Mouse (Mus musculus): ENCODE measurements at regions not wholly inside any gene's neighbourhood (a gene's known extent, or its start where the extent isn't known, plus 50 kb on each side); places are given as distances from the start of the nearest gene placed in this dataset.

DNA sequence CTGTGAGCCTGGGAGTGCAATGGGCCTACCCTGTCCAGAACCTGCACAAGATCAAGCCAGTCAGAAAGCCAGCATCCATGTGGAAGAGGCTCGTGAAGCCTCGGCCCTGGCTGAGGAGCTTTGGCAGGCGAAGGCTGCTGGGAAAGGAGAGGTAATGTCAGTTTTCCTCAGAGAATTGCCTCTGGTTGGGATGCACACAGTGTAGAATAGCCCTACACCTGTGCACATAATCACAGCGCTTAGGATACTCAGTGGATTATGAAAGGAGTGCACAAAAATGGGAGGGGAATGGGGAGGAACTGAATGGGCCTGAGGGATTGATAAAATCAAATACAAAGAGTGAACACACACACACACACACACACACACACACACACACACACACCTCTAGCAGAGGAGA lies 319.9 kb upstream of the Sphkap start:
- no peak for DNase-seq (ENCODE audit: low spot score in 2 of 2)

DNA sequence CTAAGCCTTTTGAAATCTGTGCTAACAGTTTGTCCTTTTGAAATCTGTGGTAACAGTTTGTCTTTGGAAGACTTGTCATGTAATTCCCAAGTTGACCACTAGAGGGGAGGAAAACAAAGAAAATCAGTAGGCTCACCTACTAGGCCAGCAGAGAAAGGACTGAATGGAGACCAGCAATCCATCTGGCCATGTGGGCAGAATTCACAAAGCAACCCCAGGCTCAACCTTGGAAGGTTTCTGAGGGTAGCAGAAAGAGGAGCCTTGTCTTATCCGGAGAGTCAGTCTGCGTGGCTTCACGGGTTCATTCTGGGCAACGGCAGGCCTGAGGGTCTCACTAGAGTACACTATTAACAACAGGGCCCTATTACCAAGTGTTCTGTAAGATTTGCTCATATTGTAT lies 319.2 kb upstream of the Sphkap start:
- no peak for DNase-seq (ENCODE audit: low spot score in 2 of 2)

DNA sequence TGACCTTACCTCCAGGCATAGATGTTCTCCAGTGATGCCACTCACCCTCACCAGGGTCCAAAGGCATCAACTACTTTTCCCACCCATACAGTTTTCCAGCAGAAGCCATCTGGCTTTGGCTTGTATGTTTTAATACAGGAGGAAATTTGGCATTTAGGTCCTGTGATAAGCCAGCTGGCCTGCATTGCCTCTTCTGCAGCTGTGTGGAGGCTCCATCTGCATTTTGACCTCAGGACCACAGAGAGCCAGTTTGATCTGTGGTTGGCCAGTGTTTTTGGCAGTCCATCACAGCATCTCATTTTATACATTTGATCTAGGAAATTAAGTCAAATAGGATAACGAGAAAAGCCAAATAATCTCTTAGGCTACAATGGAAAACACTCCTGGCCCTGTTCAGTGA lies 315.1 kb upstream of the Sphkap start:
- DNase-seq (ENCODE audit: low spot score in 2 of 2) = no peak

DNA sequence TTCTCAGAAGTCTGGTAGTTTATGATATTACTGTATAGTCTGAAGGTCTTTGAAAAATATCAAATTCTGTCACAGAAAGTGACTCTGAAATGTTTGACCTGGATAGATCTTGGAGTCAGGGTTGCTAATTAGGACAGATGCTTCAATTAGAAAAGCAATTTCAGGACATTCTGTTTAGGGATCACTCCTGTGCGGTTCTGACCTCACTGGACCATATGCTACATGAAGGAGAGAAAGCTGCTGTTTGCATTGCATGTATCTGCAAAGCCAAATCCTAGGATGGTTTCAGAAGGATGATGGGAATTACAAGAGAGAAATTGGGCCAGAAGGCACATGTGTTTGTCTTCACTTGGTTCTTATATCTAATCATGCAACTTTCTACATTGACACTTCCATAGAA lies 312.2 kb upstream of the Sphkap start:
- no peak for DNase-seq (ENCODE audit: low spot score in 2 of 2)

DNA sequence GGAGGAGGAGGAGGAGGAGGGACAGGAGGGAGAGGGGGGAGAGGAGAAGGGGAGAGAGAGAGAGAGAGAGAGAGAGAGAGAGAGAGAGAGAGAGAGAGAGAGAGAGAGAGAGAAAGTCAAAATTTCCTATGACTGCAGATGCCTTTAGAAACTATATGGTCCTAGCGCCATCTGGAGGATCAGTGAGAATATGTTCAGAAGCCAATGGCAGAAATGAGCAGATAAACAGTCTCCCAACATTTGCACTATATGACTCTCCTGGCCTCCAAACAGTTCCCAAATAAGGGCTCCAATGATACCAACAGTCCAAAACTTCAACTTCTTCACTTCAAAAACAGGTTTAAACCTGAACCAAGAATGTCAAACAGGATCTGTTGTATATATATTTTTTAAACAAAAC lies 309.1 kb upstream of the Sphkap start:
- peak in 1 of 2 experiments; percentile 44 for DNase-seq (ENCODE audit: low spot score in 2 of 2)

DNA sequence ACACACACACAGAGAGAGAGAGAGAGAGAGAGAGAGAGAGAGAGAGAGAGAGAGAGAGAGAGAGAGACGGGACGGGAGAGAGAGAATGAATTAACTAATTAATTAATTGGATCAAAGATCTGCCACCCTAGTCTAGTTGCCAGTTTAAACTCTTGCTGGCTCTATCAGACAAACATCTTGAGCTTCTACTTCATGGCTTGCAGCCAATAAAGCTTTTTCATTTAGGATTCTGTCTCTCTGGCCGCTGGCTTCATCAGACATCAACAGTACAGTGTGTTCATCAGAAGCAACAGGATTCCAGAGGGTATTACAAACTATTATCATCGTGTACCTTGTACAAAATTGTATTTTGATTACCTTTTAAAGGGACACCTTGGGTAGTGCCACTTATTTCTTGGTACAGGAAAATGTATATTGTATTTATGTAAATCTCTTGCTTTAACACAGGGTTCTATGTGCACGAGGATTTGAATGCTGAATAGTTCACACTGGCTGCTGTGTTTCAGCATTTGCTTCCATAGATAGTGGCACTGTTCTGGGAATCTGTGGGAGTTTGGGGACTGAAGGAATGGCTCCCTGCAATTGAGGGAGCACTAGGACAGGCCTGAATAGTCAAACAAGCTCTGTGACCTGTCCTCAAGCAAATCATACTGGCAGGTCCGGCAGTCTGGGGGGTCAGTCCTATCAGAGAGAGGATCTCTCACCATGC lies 293.9 kb upstream of the Sphkap start:
- no peak for DNase-seq (ENCODE audit: low spot score in 2 of 2)

DNA sequence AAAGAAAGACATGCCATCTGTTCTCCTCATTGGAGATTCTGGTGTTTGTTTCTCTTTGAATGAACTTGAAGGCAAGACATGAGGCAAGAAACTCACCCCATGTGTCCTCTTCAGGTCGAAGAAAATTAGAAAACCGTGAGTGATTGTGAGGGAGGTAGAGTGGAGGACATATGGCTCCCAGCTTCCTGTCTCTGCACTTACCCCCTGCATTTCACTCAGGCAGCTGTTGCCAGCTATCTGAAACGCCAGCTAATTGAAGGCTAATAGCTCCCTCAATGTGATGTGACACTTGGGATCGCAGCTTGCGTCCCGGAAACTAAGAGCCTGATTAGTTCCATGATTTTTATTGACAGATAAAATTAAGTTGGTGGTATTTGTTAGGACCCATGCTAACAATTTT lies 289.4 kb upstream of the Sphkap start:
- DNase-seq (ENCODE audit: low spot score in 2 of 2) = no peak

DNA sequence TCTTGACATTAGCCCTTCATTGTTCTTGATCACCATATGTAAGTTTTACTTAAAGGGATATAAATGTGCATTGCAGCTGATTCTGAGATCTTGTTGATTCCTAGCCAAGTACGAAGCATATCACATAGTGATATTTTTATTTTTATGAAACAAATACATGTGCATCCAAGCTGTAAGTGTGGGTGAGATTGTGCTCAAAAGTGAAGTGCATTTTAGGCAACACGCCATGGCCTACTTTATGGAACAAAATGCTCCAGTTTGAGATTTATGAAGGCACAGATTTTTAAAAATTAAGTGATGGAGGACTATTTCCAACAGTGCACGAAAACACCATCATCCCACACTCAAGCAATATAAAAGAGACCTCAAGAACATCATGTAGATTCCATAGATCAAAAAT lies 277.2 kb upstream of the Sphkap start:
- DNase-seq (ENCODE audit: low spot score in 2 of 2) = no peak

DNA sequence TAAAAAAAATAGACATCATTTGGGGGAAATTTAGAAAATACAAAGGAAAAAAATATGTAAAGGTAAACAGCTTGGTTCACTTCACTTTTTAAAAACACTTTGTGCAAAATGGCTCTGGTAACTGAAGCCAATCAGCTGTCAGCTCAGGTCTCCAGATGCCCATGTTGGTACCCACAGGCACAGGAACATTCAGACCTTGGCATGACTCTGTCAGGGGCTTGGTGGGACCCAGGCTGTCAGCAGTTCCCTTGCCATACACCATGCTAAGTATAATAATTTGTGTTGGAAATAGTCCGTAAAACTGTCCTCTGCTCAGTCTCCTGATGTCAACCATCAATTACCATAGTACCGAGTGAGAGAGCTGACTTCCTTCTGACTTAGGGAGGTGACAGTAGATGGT lies 257.3 kb upstream of the Sphkap start:
- no peak for DNase-seq (ENCODE audit: low spot score in 2 of 2)

DNA sequence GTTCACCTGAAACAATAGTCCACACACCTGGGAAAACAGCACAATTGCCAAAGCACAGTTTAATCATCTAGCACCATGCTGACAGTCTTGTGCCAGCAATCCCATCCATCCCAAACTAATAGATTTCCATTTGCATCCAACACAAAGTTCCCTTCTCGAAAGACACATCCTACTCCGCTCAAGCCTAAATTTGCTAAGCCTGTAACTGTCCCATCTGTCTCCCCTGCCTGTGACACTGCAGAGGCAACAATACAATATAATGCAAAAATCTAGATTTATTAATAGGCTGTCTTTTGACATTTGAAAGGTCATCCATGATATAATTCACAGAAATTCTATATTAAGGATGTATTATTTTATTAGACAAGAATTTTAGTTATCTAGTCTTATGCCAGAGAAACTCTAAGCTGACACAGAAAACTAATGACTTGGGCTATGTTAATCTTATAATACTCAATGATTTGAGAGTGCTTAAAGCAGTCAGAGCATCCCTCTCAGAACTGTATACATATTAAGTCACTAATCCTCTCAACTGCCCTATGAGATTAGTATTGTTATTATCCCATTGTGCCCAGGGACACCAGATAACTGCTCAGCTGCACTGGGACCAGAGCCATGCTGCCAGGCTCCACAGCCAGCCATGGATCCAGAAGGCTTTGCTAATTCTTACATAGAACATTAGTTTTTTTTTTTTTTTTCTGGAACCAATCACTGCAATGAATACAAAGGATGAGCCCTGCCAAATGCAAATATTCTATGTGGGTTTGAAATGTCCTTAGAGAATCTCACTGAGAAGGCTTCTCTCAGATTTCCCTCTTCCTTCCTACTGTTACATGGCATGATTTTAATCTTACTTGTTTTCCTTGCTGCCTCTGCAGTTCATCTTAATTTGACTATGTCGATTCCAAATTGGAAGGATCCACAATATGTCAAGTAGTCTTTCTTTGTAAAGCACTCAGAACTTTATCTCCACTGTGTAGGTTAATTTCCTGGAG lies 254.1 kb upstream of the Sphkap start:
- no peak for DNase-seq (ENCODE audit: low spot score in 2 of 2)

DNA sequence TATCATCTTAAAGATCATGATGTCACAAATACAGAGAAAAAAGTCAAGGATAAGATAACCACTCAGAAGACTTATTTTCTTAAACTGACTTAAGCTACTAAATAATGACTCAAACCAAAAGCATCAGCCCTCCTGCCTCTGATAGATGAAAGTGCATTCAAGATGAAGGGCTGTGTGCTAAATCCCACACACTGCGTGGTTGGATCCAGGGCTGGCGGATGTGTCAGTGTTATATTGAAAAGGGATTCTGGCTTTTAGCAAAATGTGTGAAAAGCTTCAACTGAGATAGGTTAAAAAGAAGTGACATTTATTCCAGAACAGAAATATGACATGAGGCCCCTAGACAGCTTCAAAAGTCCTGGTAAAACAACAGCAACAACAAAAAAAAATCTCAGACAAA lies 245.7 kb upstream of the Sphkap start:
- DNase-seq (ENCODE audit: low spot score in 2 of 2) = no peak

DNA sequence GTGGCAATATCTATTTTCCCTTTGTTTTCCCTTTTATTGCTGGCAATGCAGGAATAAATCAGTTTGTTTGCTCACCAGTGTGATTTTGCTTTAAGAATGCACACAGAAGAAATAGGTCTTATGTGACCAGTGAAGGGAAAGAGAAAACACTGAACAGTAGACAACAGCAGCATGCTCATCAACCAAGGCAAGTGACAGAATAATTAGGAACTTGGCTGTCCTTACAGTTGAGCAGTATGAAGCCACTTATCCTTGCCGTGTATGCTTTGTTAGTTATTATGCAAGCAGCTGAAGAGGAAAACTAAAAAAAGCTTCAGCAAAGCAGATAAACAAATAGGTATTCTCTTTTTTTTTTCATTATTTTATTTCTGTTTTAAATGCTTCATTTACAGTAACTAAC lies 237.6 kb upstream of the Sphkap start:
- no peak for DNase-seq (ENCODE audit: low spot score in 2 of 2)

DNA sequence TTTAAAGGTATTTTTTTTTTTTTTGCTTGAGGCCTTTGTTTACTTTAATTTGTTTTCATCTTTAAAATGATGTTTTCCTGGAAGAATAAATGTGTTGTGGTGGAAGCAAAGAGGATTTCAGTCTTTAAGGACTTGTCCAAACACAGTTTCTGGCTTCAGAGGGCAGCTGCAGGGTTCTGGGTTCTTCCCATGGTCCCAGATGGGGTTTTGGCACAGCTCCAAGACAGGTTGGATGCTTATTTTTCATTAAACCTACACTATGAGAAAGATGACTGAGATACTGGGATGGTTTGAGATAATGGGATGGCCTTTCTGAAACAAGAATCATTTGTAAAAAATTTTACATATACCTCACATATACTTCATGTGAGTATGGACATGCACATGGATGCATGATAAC lies 234.7 kb upstream of the Sphkap start:
- no peak for DNase-seq (ENCODE audit: low spot score in 2 of 2)

DNA sequence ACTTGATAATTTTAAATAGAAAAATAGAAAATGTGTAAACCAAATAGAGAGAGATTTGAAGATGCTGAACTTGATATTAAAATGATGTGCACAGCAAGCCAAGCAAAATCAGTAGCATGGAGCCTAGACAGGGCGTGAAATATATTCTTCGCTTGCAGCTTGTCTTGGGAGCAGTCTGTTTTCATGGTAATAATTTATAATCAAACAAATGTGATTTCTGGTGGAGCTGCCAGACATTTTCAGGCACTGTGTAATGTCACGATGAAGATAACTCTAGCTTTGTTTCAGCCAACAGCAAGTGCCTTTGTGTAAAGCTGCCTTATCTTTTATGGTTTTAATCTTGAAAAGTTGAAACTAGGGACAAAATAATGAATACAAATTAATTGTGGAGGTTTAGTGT lies 228.1 kb upstream of the Sphkap start:
- DNase-seq (ENCODE audit: low spot score in 2 of 2) = no peak

DNA sequence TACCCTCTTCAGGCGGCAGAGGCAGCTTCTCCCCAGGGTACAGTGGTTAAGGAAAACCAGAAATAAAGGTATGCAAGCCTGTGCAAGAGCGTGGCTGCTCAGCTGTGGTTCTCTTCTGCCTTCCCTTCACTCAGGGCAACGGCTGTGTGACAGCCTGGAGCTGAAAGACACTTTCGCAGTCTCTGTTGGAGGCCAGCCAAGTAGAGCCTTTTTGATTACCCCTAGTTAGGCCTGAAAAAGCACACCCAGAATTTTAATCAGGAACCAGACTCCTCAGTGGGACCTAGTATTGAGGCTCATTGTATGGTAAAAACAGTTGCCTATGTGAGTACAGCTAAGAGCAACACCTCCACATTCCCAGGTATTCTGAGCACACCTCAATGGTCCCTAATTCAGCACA lies 223.8 kb upstream of the Sphkap start:
- DNase-seq (ENCODE audit: low spot score in 2 of 2) = peak in 1 of 2 experiments; percentile 18

DNA sequence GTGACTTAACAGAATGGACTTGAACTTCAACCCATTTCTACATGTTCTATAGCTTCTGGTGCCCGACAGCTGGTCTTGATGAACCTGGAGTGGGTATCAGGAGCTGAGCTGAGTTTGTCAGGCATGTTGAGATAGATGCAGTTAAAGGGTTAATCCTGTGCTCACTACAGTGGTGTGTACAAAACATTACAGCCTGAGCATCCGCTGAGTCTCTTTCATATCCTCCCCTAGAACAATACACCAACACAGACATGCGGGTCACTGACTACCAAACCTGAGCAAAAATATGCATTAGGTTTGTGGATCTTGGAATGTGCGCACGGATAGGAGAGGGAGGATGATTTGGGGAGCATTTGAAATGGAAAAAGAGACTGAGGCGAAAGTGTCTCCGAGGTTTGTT lies 223.4 kb upstream of the Sphkap start:
- no peak for DNase-seq (ENCODE audit: low spot score in 2 of 2)

DNA sequence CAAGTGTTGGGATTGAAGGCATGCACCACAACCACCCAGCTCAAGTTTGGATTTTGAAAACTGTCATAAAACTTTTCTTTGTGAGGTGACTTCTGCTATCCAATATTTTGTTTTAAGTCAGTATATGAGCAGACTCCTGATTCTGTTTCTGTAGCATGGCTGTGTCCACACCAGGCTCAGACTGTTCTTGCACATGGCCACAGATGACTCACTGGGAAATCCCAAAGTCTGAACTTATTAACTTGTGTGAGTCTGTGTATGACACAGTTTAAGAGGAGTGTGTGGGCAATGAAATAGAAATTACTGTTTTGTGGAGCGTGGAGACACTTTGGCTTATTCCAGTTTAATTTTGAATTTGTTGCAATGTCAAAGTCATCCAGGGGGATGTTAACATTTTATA lies 179.3 kb upstream of the Sphkap start:
- DNase-seq (ENCODE audit: low spot score in 2 of 2) = no peak

DNA sequence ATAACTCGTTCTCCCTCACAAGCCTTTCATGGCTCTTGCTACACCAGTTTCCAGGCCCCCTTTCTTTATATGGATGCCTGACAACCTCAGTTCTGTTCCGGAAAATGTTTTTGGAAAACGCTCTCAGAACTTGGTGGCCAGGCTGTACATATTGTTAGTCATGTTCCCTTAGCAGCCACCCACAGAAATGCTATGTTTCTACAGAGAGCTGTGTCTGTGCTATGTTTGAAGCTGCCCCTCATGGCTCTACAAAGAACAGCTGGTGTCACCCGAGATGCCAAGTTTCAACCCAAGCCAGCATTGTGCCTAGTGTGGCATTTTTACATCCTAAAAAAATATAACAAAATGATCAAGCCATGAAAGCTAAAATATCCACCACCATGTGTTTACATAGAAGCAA lies 175.0 kb upstream of the Sphkap start:
- DNase-seq (ENCODE audit: low spot score in 2 of 2) = peak; percentile 12 to 32

DNA sequence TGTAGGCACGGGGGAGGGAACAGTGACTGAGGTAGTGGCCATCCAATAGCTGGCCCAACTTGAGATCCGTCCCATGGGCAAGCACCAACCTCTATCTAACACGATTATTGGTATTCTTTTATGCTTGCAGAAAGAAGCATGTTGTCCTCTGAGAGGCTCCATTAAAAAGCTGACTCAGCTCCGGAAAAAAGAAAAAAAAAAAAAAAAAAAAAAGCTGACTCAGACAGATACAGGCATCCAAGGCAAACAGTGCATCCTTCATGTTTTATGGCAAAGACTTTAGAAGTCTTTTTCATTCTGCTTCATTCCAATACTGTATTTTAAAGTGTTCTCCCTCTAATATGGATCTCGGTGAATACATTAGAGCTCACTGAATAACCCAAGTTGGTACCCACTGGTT lies 162.0 kb upstream of the Sphkap start:
- DNase-seq (ENCODE audit: low spot score in 2 of 2) = no peak

DNA sequence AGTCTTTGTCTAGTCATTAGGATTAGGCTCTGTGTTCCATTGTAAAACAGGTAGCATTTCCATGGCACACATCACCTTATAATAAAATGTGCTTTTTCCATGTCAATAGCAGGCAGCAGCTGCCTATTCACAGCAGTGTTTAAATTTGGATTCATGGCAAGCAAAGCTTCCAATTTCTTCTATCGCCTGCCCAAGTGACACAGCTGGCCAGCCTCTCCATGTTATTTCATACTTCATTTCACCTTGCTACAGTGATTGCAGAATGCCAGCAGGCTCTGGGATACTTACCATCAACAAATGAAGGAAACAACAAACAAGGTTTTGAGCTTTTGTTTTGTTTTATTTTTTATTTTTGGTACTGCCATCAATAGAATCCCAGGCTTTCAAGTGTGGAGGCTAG lies 160.7 kb upstream of the Sphkap start:
- DNase-seq (ENCODE audit: low spot score in 2 of 2) = no peak

DNA sequence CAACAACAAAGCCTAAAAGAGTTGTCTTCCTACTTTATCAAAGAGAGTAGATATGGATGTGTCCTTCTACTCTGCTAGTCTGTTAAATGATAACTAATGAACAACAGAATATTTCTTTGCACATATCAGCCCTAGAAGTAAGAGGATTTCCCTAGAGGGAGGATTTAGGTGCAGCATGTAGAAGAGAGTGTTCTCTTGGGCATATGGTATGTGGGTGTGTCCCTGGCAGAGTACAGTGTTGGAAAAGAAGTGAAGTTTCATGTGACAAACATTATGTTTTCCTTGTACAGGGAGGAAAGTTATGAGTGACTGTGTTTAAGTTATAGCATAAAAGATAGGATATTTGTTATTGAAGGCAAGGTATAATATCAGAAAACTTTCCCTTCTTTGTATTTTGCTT lies 143.6 kb upstream of the Sphkap start:
- DNase-seq (ENCODE audit: low spot score in 2 of 2) = peak; percentile 16 to 28

DNA sequence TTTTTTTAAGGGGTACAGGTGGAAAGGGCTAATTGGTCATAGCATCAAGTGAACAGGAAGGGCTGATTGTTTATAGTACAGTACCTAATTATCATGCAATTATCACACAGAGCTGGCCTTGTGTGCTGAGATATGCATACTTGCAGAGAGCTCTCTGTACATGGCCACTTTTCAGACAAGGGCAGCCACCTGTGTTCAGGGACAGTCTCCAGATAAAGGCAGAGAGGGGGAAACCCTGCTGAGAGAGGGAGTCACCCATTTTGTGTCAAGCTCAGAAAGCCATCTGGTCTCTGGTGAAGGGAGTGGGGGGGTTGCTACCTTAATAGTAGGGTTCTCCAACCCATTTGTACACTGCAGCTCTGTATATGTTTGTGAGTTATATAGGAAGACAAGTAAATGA lies 127.5 kb upstream of the Sphkap start:
- DNase-seq (ENCODE audit: low spot score in 2 of 2) = no peak

DNA sequence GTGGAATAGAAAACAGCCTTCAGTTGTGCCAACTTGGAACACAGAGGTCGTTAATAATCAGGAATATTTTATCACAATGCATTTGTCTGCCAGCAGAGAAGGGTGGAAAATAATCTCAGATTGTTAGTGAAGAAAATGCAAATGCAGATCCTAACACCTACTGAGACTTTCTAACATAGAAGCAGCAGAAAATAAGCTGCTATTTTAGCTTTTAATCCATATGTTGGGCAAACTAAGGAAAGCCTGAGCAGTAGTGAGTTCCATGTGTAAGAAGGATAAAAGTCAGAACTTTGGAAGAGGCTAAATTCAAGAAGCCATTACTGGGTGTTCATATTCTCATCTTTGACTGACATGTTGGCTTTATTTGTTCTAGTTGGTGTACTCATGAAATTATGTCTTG lies 119.8 kb upstream of the Sphkap start:
- DNase-seq (ENCODE audit: low spot score in 2 of 2) = no peak
